Mouse (Mus musculus) G1E (cell line): Measurements from ENCODE around the gene Tceal3.

Source experiments
- CTCF ChIP-seq: IDR thresholded peaks from 2 replicates; pipeline ENCODE4 v1.5.1; 2012; ENCODE audit warnings: low read depth, low read length, inconsistent platforms, mixed read lengths
- POLR2AphosphoS5 ChIP-seq: IDR thresholded peaks from 2 replicates; pipeline ENCODE4 v1.6.1; 2012; ENCODE audit warnings: low read depth, low read length, inconsistent platforms; ENCODE audit not compliant: insufficient replicate concordance

GRCm38 (mm10) chrX:136625959-136626358 is 35.3 kb downstream of the Tceal3 start:
- TF ChIP-seq CTCF (no peak), POLR2AphosphoS5 (no peak)
